Mouse (Mus musculus) pancreas, adult 10 weeks (tissue): ENCODE results near the gene Mr1. TPM values are rescaled to one million over a fixed set of nuclear protein-coding genes. Genes with fewer than 3 reads are reported as not detected.

Experiments
- polyA plus RNA-seq: library from polyadenylated mRNA; stranded (reverse); fragments of 350-450 nt; fragmentation: Illumina TruSeq; extraction: RNeasy Lipid Tissue Mini Kit (QIAGEN cat#74804); gene quantifications from one replicate; pipeline ENCODE4 v1.2.3, GENCODE M21; 2015; ENCODE audit warnings: low read depth, low replicate concordance; ENCODE audit not compliant: insufficient read depth

The Mr1 gene
- 3.7 TPM for polyA plus RNA-seq

GRCm38 (mm10) chr1:155146572-155146980 lies at the start of gene Mr1:
Gene Mr1, minus strand, starts transcription at chr1:155146814.

GRCm38 (mm10) chr1:155158141-155158969 lies 11.7 kb upstream of the Mr1 start, which contains the start of gene Stx6:
Gene Stx6, plus strand, starts transcription at chr1:155158715.

GRCm38 (mm10) chr1:155099280-155099848 lies 47.2 kb downstream of the Mr1 start, which contains the start of gene Ier5:
Gene Ier5, minus strand, starts transcription at chr1:155099636.

Other genes with a start within 250 kb of the Mr1 start
- gene Ier5, start 47.2 kb downstream of the Mr1 start, polyA plus RNA-seq = 7.4 TPM
- 4.7 TPM for gene Stx6, start 11.9 kb upstream of the Mr1 start, polyA plus RNA-seq
- 32.2 TPM for gene BC034090, start 97.6 kb upstream of the Mr1 start, polyA plus RNA-seq